Mouse (Mus musculus): ENCODE data around the gene Stradb.

Stradb gene

GRCm38 (mm10) chr1:58961152-58961893 lies 12.0 kb upstream of the Stradb start:
- DNase-seq (ENCODE audit: low spot score): no peak

GRCm38 (mm10) chr1:58962418-58962817 lies 10.9 kb upstream of the Stradb start:
- no peak for DNase-seq (ENCODE audit: low spot score)

GRCm38 (mm10) chr1:58962865-58963264 lies 10.5 kb upstream of the Stradb start:
- DNase-seq (ENCODE audit: low spot score): no peak

- no peak for DNase-seq (ENCODE audit: low spot score)
These were observed 5.8 kb upstream of the Stradb start for GRCm38 (mm10) chr1:58967534-58967933.

GRCm38 (mm10) chr1:58970054-58970453 lies 3.3 kb upstream of the Stradb start:
- no peak for DNase-seq (ENCODE audit: low spot score)

- DNase-seq (ENCODE audit: low spot score): no peak
These were observed 2.2 kb upstream of the Stradb start for GRCm38 (mm10) chr1:58971097-58971496.

GRCm38 (mm10) chr1:58972851-58973365 lies 414 bp upstream of the Stradb start:
- no peak for DNase-seq (ENCODE audit: low spot score)

GRCm38 (mm10) chr1:58982276-58982675 lies 9.0 kb downstream of the Stradb start:
- DNase-seq (ENCODE audit: low spot score): no peak

- DNase-seq (ENCODE audit: low spot score): no peak
These were observed 11.3 kb downstream of the Stradb start for GRCm38 (mm10) chr1:58984586-58984985.

- no peak for DNase-seq (ENCODE audit: low spot score)
These were observed 19.8 kb downstream of the Stradb start for GRCm38 (mm10) chr1:58993144-58993543.

GRCm38 (mm10) chr1:58993723-58994122 lies 20.4 kb downstream of the Stradb start:
- no peak for DNase-seq (ENCODE audit: low spot score)

GRCm38 (mm10) chr1:58995313-58995712 lies 22.0 kb downstream of the Stradb start:
- no peak for DNase-seq (ENCODE audit: low spot score)

- no peak for DNase-seq (ENCODE audit: low spot score)
These were observed 35.9 kb downstream of the Stradb start for GRCm38 (mm10) chr1:59009250-59009649.

- DNase-seq (ENCODE audit: low spot score): no peak
These were observed 48.2 kb downstream of the Stradb start for GRCm38 (mm10) chr1:59021556-59021955.

GRCm38 (mm10) chr1:59037723-59038122 lies 64.4 kb downstream of the Stradb start:
- DNase-seq (ENCODE audit: low spot score): no peak

All from ovary, adult 18-20 months (tissue).